Mouse (Mus musculus) kidney, embryonic 14.5 days (tissue): ENCODE results near the gene Smyd2. TPM values are rescaled to one million over a fixed set of nuclear protein-coding genes. Genes with fewer than 3 reads are reported as not detected.

Source experiments
- ATAC-seq: fragments of 200-750 bp; cut with Nextera tagmentation; 2 replicates; pipeline ENCODE4 v1.8.0; 2017; ENCODE audit warnings: moderate number of reproducible peaks, mild to moderate bottlenecking, moderate TSS enrichment, moderate library complexity; ENCODE audit not compliant: low FRiP score, low TSS enrichment
- H3K27ac ChIP-seq: fragments of 300-500 bp; sonication (generic); 2 replicates; pipeline ENCODE4 v1.5.1; 2014; ENCODE audit warnings: low read depth, mild to moderate bottlenecking, low read length, moderate library complexity, mixed read lengths
- H3K27me3 ChIP-seq: fragments of 300-500 bp; sonication (generic); 2 replicates; pipeline ENCODE4 v1.6.1; 2014; ENCODE audit warnings: mild to moderate bottlenecking, low read length; ENCODE audit not compliant: control insufficient read depth, insufficient read depth
- H3K36me3 ChIP-seq: fragments of 300-500 bp; sonication (generic); 2 replicates; pipeline ENCODE4 v1.6.1; 2014; ENCODE audit warnings: low read length, mixed read lengths; ENCODE audit not compliant: control insufficient read depth, insufficient read depth
- H3K4me1 ChIP-seq: fragments of 300-500 bp; sonication (generic); 2 replicates; pipeline ENCODE4 v1.6.1; 2014; ENCODE audit warnings: low read length, mixed read lengths; ENCODE audit not compliant: control insufficient read depth, insufficient read depth
- H3K4me2 ChIP-seq: fragments of 300-500 bp; sonication (generic); replicated peaks from 2 replicates; pipeline ENCODE4 v1.6.1; 2014; ENCODE audit warnings: low read depth, mild to moderate bottlenecking, low read length
- H3K4me3 ChIP-seq: fragments of 300-500 bp; sonication (generic); 2 replicates; pipeline ENCODE4 v1.5.1; 2014; ENCODE audit warnings: mild to moderate bottlenecking, low read length
- H3K9ac ChIP-seq: fragments of 300-500 bp; sonication (generic); 2 replicates; pipeline ENCODE4 v1.6.1; 2014; ENCODE audit warnings: low read depth, mild to moderate bottlenecking, low read length, moderate library complexity
- H3K9me3 ChIP-seq: fragments of 300-500 bp; sonication (generic); 2 replicates; pipeline ENCODE4 v1.6.1; 2016; ENCODE audit warnings: low read length; ENCODE audit not compliant: control insufficient read depth
- WGBS: fragments of 180-500 bp; shearing (Covaris S2); extraction: QIAGEN DNeasy Blood & Tissue Kit; methylation state at CpG from one replicate; pipeline ENCODE4 v1.1.7; 2014; 5-methylcytosine and 5-hydroxymethylcytosine counted together
- polyA plus RNA-seq: library from polyadenylated mRNA; unstranded; fragments of >200 nt; fragmentation: Nextera tagmentation; extraction: Ambion mirVana; gene quantifications from 2 replicates; pipeline ENCODE4 v1.2.1, GENCODE M21; 2014

The Smyd2 gene
- polyA plus RNA-seq, 1 experiment from 2014 or later = 93.3 TPM

GRCm38 (mm10) chr1:189922721-189923120 is 558 bp upstream of the Smyd2 start:
- Histone ChIP-seq H3K4me3 (peak overlapping the region; percentile 73), H3K9ac (peak overlapping the region; percentile 87; the same call in 1 of the 2 replicates), H3K27me3 (no peaks in the 10 kb centered on the region), H3K4me1 (peaks cover 10% of the 10 kb centered on the region; the same call in 1 of the 2 replicates), H3K27ac (no peak overlapping the region), H3K4me2 (peak overlapping the region; percentile 80), H3K9me3 (no peaks in the 10 kb centered on the region), H3K36me3 (no peaks in the 10 kb centered on the region)
- 0 out of 2 replicates have a peak, but pooled peaks have one; percentile 30 for ATAC-seq
- 10% methylated on average over 9 of the region's 9 CpGs for WGBS

- H3K4me2 ChIP-seq = peak overlapping the region; percentile 80
- no peaks in the 10 kb centered on the region for H3K9me3 ChIP-seq
- no peaks in the 10 kb centered on the region for H3K36me3 ChIP-seq
- peak overlapping the region; percentile 73 for H3K4me3 ChIP-seq
- no peak overlapping the region for H3K27ac ChIP-seq
- H3K4me1 ChIP-seq = peaks cover 14% of the 10 kb centered on the region; the same call in 1 of the 2 replicates
- H3K9ac ChIP-seq = peak overlapping the region; percentile 87
- no peaks in the 10 kb centered on the region for H3K27me3 ChIP-seq
- 3% methylated on average over 4 of the region's 4 CpGs for WGBS
- ATAC-seq = no peak
Observed at GRCm38 (mm10) chr1:189921568-189921817, 670 bp downstream of the Smyd2 start.

GRCm38 (mm10) chr1:189920701-189921567 is 1.2 kb downstream of the Smyd2 start:
- H3K36me3 ChIP-seq = no peaks in the 10 kb centered on the region
- H3K9me3 ChIP-seq = no peaks in the 10 kb centered on the region
- H3K4me3 ChIP-seq = peak overlapping the region; percentile 73
- 18% methylated on average over 28 of the region's 28 CpGs for WGBS
- H3K4me2 ChIP-seq = peak overlapping the region; percentile 80
- H3K27ac ChIP-seq = no peak overlapping the region
- no peaks in the 10 kb centered on the region for H3K27me3 ChIP-seq
- peak; percentile 53 for ATAC-seq
- H3K4me1 ChIP-seq = peaks cover 14% of the 10 kb centered on the region; the same call in 1 of the 2 replicates
- peak overlapping the region; percentile 87; the same call in 1 of the 2 replicates for H3K9ac ChIP-seq

- H3K27me3 ChIP-seq = no peaks in the 10 kb centered on the region
- H3K4me2 ChIP-seq = no peak overlapping the region
- H3K9ac ChIP-seq = no peak overlapping the region
- no peak overlapping the region for H3K27ac ChIP-seq
- ATAC-seq = no peak
- peaks cover 15% of the 10 kb centered on the region; the same call in 1 of the 2 replicates for H3K4me1 ChIP-seq
- 88% methylated on average over 3 of the region's 3 CpGs for WGBS
- H3K9me3 ChIP-seq = no peaks in the 10 kb centered on the region
- no peaks in the 10 kb centered on the region for H3K36me3 ChIP-seq
- H3K4me3 ChIP-seq = no peak overlapping the region
Observed at GRCm38 (mm10) chr1:189919756-189920155, 2.4 kb downstream of the Smyd2 start.

- no peak overlapping the region for H3K27ac ChIP-seq
- no peak overlapping the region for H3K4me2 ChIP-seq
- H3K4me1 ChIP-seq = peaks cover 13% of the 10 kb centered on the region; the same call in 1 of the 2 replicates
- no peak overlapping the region for H3K4me3 ChIP-seq
- no peaks in the 10 kb centered on the region for H3K9me3 ChIP-seq
- no peaks in the 10 kb centered on the region for H3K27me3 ChIP-seq
- 44% methylated on average over 4 of the region's 4 CpGs for WGBS
- peaks cover 3% of the 10 kb centered on the region; the same call in 1 of the 2 replicates for H3K36me3 ChIP-seq
- no peak overlapping the region for H3K9ac ChIP-seq
- no peak for ATAC-seq
Observed at GRCm38 (mm10) chr1:189917126-189917500, 5.0 kb downstream of the Smyd2 start.

- no peak overlapping the region for H3K4me3 ChIP-seq
- peaks cover 13% of the 10 kb centered on the region; the same call in 1 of the 2 replicates for H3K4me1 ChIP-seq
- ATAC-seq = no peak
Observed at GRCm38 (mm10) chr1:189916422-189917125, 5.6 kb downstream of the Smyd2 start.

GRCm38 (mm10) chr1:189913093-189913760 is 8.9 kb downstream of the Smyd2 start:
- Histone ChIP-seq H3K27me3 (no peaks in the 10 kb centered on the region), H3K4me3 (no peak overlapping the region), H3K4me1 (peaks cover 9% of the 10 kb centered on the region; the same call in 1 of the 2 replicates), H3K27ac (no peak overlapping the region), H3K36me3 (peaks cover 6% of the 10 kb centered on the region; the same call in 1 of the 2 replicates), H3K9ac (no peak overlapping the region), H3K4me2 (no peak overlapping the region), H3K9me3 (no peaks in the 10 kb centered on the region)
- WGBS = 87% methylated on average over 21 of the region's 21 CpGs
- ATAC-seq = no peak

More at GRCm38 (mm10) chr1:189916422-189917125, 5.6 kb downstream of the Smyd2 start:
- H3K4me2 ChIP-seq = no peak overlapping the region
- no peak overlapping the region for H3K27ac ChIP-seq
- no peak overlapping the region for H3K9ac ChIP-seq
- peaks cover 3% of the 10 kb centered on the region; the same call in 1 of the 2 replicates for H3K36me3 ChIP-seq
- H3K9me3 ChIP-seq = no peaks in the 10 kb centered on the region
- 54% methylated on average over 10 of the region's 10 CpGs for WGBS
- no peaks in the 10 kb centered on the region for H3K27me3 ChIP-seq

- H3K36me3 ChIP-seq = peaks cover 6% of the 10 kb centered on the region; the same call in 1 of the 2 replicates
- peaks cover 5% of the 10 kb centered on the region; the same call in 1 of the 2 replicates for H3K4me1 ChIP-seq
- WGBS = 60% methylated on average over 13 of the region's 13 CpGs
- no peak overlapping the region for H3K27ac ChIP-seq
- H3K27me3 ChIP-seq = no peaks in the 10 kb centered on the region
- H3K4me2 ChIP-seq = no peak overlapping the region
- no peak overlapping the region for H3K9ac ChIP-seq
- no peak for ATAC-seq
- no peaks in the 10 kb centered on the region for H3K9me3 ChIP-seq
- no peak overlapping the region for H3K4me3 ChIP-seq
Observed at GRCm38 (mm10) chr1:189910685-189911345, 11.3 kb downstream of the Smyd2 start.
